Mouse (Mus musculus) gonadal fat pad, adult 2 months (tissue): ENCODE measurements at regions not wholly inside any gene's neighbourhood (a gene's known extent, or its start where the extent isn't known, plus 50 kb on each side); places are given as distances from the start of the nearest gene placed in this dataset.

Experiments
- DNase-seq: peaks from one replicate; pipeline ENCODE4 v3.0.0-alpha.2; 2012; ENCODE audit warnings: low read depth

DNA sequence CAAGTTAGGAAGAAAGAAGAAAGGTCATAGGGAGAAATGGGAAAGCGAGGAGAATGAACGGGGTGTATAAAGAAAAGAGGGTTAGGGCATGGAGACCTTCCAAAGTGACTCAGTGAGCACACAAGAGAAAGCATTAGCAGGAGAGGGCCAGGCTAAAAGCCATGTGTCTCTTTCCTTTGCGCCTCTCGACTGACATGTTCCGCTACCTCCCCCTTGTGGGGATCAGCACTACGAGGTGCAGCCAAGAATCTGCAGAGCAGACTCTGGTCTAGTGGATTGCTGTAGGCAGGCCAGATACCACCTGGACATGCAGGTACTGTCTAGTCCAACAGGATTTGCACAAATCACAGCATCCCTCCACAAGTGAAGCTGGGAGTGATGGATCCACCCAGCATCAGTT lies 54.0 kb downstream of the Kcna5 start:
- no peak for DNase-seq

DNA sequence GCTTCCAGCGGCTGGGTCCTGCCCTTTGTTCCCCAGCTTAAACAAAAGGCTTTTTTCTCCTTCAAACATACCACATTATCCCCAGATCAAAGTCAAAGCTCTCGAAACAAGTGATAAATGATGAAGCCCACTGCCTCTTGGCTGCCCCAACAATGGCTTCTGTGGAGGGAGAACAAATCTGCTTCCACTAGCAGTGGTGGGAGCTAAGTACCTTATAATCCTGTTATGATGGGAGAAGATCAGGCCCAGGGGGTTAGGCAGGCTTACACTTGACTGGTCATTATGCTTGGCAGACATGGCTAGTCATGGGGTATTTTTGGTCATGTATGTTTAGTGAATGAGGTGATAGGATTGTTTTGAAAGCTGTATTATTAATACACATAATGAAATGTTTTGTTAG lies 57.7 kb downstream of the Kcna5 start:
- no peak for DNase-seq

DNA sequence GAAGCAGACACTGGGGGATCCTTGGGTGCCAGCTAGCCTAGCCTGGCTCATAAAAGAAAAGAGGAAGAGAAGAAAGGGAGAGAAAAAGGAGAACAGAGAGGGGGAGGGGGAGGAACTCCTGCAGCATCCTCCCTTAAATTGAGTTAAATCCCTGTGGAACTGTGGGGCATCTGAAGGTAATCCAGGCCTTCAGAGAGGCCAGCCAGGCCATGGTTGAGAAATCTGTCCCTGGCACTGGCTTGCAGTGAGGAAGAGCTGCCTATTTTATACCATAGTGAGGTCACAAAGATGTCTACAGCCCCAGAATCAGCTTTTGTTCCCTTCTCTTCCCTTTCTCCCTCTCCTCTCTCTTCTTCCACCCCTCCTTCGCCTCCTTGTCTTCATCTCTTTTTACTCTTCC lies 58.5 kb downstream of the Kcna5 start:
- DNase-seq = no peak

DNA sequence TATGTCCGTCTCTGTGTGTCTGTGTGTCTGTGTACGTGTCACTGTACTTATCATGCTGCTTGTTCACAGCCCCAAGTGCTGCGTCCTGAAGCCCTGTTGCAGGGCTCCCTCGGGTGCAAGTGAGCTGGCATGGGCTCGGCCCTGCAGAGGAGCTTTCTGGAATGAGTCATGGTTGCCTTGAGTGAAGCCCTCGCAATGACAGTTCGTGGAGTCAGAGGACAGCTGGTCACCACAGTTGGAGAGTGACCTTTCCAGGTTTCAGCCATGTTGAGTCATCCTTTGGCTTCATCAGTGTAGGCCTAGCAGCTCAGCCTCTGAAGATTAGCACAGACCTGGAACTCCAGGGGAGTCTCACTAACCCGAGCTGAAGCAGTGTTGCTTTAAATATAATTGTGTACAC lies 59.7 kb downstream of the Kcna5 start:
- no peak for DNase-seq

DNA sequence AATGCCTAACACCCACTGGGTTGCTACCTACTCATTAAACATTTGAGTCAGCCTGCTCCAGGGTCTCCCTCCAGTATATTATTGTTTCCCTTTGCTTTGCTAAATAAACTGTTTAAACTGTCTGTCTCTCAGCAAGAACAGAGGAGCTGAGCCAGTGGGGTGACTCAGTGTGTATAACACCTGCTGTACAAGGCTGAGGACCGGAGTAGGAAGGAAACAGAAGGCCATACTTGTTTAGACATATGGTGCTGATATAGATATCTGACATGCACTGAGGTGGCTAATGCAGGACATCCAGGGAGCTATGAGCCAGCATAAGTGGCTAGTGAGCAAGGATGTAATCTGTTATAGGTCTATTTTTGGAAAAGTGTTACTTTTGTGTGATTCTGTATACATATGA lies 81.5 kb downstream of the Kcna5 start:
- DNase-seq = no peak

DNA sequence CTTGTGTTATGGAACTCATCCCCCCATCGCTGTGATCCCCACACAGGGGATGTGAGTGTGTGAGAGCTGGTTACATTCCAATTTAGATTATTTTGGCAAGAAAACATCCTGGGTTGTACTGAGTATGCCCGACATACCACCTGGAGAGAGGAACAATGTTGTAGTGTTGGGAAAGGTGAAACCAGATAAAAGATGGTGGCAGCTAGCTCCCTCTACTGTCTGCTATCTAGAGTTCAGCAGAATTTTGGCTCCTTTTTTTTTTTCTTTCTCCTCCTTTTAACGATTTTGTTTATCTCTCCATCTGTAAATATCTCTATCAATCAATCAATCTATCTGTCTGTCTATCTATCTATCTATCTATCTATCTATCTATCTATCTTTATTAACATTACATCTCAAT lies 89.7 kb downstream of the Kcna5 start:
- no peak for DNase-seq

DNA sequence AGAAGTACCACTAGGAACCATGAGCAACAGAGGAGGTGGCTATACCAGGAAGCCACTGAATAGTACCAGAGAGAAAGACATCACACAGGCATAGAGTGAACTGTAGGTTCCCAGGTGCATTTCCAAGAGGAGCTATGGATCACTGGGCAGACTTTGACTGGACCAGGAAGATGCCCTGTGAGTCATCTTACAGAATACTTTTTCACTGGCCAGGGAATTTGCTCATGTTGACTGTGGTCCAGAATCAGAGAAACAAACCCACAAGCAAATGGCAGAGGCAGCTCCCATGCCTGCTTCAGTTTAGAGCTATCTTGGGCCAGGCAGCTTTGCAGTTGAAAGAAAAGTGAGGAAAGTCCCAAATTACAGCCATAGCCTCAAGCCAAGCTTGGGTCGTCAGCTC lies 95.0 kb downstream of the Kcna5 start:
- DNase-seq = no peak

DNA sequence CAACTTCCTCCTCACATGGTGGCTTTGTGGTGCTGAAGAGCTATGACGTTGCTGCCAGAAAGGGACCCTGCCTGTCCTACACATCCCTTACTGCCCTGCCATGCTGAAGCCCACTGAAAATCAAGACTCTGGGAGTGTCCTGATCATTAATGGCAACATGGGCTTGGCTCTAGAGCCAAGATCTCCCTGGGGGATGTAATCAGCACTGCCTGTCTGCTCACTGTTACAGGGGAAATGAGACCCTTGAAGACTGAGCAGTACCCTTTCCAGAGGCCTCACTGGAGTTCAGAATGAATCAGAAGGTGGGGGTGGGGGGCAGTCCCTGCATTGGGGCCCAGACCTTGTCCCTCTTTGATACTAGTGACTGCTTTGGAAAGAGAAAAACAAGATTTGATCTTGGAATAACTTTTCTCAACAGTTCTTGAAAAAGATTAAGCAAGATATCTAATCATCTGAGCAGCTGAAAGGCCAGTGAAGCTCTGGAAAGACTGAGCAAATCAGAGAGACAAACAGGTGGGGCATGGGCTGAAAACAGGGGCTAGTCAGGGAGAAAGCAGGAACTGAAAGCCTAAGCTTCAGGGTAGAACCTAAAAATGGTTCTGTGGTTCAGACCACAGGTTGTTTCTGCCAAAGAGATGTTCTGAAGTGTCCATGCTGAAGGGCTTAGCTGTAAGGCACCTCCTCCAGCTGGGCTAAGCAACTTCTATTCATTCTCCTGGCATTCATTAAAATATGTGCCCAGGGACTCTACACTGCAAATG lies 97.1 kb downstream of the Kcna5 start:
- DNase-seq = no peak

DNA sequence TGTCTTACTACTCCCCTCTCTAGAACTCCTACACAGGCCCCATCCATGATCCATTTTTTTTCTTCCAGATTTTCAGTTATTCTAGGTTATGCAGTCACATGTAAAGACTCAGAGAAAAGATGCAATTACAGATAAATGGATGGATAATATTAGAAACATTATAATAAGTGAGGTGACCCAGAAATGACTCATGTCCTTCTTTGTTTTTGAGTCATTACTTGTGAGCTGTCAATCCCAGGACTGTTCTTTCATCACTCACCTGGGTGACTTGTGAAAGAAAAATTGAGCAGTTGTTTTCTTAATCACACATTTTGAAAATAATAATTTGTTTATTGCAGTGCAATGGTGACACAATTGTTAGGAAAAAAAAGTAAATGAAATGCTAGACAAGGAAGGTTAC lies 108.0 kb downstream of the Kcna5 start:
- no peak for DNase-seq

DNA sequence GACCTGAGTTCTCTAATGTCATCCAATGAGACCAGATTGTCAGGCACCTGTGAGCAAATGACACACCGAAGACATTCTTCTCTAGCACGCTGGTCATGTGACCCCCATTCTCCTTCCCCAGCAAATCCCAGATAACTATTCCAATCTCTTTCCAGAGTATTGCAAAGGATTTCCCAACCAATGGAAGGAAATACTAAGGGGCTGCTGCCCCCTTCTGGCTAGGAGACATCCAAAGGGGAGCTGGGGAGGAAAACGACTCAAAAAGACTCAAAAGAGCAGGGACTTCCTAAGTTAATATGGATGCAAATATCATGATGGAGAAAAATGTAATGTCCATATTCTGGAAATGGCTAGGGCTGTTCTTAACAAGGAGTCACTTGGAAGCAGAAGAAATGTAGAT lies 129.5 kb downstream of the Kcna5 start:
- no peak for DNase-seq

DNA sequence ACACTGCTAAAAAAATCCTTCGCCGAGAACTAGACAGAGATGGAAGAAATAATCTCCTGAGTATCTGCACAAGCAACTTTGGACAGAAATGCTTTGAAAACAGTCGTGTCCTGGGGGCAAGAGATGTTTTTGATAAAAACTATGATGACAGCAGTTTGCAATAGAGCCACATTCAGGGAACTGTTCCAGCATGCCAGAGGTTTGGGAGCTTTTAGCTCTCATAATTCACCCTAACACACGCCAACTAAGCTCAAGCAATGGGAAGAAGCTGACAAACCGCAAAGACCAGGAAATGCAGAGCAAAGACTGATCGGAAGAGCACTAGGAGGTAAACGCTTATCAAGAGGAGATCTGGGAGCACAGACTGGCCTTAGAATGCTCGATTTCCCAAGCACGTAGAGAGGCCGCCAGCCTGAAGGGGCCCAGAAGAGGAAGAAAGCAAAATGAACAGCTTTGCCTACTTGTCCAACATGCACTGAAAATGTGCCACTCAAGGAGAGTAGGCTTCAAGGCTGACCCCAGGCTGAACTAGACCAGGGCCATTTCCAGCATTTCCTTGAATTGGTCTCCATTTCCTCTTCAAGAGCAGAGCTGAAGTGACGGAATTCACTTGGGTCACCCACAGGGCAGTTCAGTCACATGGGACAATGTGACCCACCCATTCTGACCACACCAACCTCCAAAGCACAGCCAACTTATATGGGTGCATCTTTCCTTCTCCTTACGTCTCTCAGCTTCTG lies 130.7 kb downstream of the Kcna5 start:
- peak; percentile 77 for DNase-seq

DNA sequence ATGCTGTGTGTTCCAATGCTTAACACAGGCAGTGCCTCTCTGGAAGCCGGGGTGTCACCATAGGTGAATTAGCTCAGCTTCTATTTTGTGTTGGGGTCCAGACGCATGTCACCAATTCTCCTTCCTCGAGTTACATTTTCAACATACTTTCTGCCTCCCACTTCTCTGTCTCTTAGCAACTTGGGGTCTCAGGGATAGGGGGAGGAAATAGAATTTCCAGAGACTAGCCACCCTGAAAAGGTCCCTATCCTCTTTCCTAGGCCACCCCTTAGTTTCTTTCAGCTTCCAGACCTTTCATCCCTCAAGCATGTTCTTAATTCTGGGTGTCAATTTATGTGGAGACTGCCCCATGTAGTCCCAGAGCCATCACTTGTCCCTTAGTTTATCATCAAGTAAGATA lies 135.6 kb downstream of the Kcna5 start:
- DNase-seq = no peak

DNA sequence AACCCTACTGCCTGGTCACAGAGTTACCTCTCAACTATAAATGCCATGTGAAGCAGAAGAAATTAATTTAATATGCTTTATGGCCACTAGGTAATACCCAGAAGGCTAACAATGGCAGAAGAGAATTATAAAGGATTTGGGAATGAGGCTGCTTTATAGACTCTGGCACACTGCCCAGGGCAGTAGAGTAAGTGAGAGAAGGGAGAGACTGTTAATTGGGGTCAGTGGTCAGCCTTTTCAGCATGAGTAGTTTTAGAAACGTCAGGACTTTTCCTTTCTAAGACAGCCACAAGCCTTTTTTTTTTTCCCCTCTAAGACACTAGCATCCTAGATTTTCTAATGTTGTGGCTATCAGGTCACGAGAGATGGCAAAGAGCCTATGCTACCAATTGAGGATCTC lies 136.6 kb downstream of the Kcna5 start:
- DNase-seq = no peak

DNA sequence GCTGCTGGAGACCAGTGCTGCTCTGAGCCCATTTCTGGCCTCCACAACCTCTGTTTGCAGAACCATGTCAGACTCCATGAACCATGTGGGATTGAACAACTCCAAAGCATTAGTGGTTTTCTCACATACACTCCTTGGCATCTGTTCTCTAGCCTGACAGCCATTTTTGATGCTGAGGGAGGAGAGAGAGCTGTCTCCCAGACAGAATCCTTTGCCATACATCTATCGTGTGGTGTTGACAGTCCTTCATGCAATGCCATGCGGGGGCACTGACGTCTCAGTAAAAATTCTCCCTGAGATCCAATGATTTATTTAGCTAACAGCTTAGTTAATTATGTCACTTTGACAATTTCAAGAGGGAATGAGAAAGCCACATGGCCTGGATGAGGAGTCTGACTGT lies 140.2 kb downstream of the Kcna5 start:
- no peak for DNase-seq

DNA sequence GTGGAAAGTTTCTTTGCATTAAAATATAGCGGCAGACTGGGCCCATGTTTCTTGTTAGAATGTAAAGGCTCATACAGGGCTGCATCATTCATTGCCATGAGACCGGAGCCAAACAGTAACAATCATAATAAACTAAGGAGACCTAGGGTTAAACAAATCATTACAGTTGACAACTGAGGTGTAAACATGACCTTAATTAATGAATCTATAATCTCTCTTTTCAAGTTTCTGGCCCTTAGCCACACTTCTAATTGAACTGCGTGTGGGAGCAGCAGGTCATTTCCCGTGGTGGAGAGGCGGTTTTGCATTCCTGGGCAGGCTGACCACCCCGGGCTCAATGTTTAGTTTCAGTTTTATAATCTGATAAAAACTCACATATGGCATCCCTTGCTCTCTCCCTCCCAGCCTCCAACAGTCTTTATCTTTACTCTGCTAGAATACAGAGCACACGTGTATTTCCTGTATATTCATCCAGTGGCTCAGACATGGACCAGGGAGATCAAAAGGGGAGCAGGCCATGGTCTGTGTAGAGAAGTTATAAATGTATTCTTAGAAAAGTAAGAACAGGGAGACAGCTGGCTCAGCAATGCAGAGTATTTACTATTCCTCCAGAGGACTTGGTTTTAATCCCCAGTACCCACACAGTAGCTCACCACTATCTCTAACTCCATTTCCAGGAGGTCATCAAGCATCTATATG lies 141.0 kb downstream of the Kcna5 start:
- DNase-seq = no peak

DNA sequence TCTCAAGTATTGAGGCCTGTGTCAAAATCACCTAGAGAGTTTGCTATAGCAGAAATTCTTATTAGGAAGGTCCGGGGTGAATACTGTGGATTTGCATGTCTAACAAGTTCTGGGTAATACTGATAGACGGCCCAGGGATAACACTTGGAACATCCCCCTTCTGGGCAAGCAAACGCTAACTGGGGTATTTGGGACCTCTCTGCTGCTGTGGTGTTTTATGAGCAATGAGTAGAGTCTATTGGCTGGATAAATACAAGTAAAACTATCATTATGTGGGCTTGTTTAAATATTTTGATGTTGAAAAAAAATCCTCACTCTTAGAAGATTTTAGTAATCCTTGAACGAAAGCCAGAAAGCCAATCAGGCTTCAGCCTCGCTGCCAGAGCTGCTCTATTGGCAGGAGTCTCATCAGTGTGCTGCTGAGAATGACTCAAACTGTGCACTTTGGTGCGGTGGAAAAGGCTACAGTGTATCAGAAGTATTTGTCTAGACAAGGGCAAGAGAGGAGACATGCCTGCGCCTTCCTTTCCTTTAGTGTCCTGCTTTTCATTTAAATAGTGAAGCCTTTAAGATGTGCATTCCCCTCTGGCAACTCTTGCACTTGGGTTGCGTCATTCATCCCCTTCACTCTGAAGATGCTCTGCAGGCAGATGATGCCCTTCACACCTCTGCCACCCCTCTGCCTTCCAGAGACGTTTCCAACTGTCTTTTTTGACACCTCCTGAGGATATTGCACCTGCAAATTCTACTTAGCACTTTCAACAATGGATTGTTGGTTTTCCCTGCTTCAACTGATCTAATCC lies 150.8 kb downstream of the Kcna5 start:
- DNase-seq = no peak

DNA sequence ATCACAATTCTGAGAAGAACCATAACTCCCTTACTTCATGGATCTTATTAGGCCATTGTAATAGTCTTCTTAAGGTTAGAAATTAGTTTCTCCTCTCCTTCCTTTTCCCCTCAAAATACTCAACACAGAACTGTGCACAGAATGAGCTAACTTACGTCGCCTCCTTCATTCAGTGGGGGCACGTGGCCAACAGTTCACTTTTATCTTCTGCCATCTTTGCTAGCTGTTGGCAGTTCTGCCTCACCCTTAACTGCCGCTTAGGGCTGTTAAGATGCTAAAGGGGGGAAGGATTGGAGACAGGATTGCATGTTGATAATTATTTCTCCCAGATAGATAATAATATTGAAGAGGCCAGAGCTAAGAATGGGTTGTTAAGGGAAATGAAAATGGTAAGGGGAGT lies 158.0 kb downstream of the Kcna5 start:
- DNase-seq = no peak

DNA sequence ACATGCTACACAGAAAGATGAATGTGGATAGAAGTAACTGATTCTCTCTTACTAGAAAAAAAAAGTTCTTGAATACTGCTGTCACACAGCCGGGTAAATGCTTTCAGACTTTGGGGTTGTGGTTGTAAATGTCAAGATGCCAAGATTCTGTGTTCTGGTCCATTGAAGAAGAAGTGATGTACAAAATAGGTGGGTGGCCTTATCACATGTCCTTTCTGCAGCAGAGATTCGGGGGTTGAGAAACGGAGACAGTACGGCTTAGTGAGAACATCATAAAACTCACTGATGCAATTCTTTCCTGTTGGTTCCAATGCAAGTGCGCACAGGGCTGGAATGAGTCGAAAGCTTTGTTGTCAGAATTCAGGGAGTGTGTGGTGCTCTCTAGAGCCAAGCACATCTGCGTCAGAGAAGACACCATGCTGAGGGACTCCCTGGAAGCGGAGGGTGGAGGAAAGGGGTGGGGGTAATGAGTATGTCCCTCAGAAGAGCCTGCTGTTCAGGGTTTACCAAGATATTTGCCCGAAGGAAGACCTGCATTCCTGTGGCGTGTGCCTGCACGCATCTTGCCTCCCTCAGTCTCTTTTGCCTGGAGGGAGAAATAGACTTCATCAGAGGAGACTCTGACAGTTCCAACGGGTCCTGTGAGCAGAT lies 160.1 kb downstream of the Kcna5 start:
- DNase-seq = peak; percentile 31

DNA sequence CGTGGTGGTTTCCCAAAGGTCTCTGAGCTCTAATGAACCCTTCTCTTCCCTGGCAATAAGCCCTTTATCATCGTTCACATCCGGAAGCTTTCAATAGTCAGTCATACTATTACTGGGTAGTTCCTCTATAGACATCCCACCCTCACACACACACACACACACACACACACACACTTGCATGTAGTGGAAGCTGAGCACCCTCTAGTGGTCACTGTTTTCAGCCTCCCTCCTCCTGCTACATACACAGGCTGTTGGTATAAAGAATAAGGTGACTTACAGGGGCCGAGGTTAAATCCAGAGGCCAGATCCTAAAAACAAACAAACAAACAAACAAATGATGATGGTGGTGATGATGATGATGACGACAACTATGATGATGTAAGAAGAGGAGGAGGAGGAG lies 163.2 kb downstream of the Kcna5 start:
- DNase-seq = no peak

DNA sequence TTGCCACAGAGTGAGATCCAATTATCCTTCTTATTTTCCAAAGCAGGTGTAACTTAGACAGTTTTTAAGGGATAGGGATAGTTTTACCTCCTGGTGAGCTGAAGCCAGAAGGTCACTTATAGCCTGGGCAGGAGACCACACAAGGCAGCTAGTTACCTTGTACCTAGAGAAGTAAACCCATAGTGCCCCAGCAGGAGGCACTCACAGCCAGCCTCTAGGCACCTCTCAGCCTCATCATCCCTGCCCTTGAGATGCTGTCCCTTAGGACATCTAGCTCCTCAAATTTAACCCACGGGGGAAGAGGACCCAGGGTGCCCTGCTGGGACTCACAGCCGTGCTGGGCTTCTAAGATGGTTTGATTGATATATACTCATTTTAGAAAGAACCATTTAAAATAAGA lies 163.7 kb downstream of the Kcna5 start:
- no peak for DNase-seq

DNA sequence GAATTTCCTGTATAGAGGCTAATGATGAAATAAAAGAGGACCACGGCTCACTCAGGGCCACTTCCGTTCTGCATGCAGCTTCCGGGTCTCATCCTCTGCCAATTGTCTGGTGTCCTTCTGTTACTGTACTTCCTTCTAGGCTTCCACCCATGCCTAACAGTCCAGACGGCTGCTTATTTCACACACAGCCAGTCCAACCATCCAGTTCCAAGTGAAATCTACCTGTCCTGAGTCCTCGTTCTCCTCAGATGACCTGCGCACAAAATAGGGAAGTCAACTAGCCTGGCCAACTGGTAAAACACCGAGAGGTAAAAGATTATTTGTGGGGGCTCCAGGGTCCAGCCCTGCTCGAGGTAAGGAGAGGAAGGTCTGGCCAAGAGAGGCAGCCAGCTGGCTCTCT lies 169.7 kb downstream of the Kcna5 start:
- DNase-seq = no peak

DNA sequence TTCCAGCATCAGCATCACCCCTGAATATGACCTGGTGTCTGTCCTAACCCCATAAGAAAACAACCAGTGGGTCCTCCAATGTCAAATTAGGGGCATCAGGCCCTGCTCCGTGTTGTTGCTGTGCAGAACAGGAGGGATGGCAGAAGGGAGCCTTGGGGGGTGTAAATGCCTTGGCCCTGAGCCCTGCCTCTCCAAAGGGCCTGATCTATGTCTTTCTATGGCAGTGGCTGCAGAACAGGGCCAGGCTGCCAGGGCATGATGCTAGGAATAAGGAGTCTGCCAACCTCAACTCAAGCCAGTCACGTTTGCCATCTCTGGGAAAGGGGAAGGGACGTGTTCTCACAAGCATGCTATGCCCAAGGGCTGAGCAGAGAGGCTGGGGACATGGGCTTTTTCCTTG lies 172.9 kb downstream of the Kcna5 start:
- no peak for DNase-seq
